Mouse (Mus musculus): ENCODE data around the gene Pcnx. TPM values are rescaled to one million over a fixed set of nuclear protein-coding genes. Genes with fewer than 3 reads are reported as not detected.

Pcnx gene
- 21.4 and 34.3 TPM in 2 replicates for polyA plus RNA-seq (2012; rRNA removed; ENCODE audit: low replicate concordance)

GRCm38 (mm10) chr12:81859351-81860307 is at the start of gene Pcnx:
Gene Pcnx, plus strand, starts transcription at chr12:81860023.

Other genes starting within 250 kb of the Pcnx start
- 0.50 and 0.55 TPM in 2 replicates for gene Ttc9, start 228.8 kb upstream of the Pcnx start, polyA plus RNA-seq (2012; rRNA removed; ENCODE audit: low replicate concordance)
- gene Map3k9, start 78.8 kb upstream of the Pcnx start, polyA plus RNA-seq (2012; rRNA removed; ENCODE audit: low replicate concordance) = 3.0 and 4.3 TPM in 2 replicates

Data from duodenum, adult 2 months (tissue).